Mouse (Mus musculus) C2C12 (cell line): ENCODE results near the gene Aff1.

Source experiments
- CEBPB ChIP-seq: IDR thresholded peaks from one replicate; pipeline ENCODE4 v1.6.1; 2011; ENCODE audit warnings: low read depth, mild to moderate bottlenecking, control low read depth, moderate library complexity
- CTCF ChIP-seq: IDR thresholded peaks from one replicate; pipeline ENCODE4 v1.5.1; 2011; ENCODE audit not compliant: control insufficient read depth, insufficient read depth, insufficient read length
- USF1 ChIP-seq: IDR thresholded peaks from one replicate; pipeline ENCODE4 v1.6.1; 2011; ENCODE audit warnings: low read depth, mild to moderate bottlenecking, control low read depth, moderate library complexity

DNA sequence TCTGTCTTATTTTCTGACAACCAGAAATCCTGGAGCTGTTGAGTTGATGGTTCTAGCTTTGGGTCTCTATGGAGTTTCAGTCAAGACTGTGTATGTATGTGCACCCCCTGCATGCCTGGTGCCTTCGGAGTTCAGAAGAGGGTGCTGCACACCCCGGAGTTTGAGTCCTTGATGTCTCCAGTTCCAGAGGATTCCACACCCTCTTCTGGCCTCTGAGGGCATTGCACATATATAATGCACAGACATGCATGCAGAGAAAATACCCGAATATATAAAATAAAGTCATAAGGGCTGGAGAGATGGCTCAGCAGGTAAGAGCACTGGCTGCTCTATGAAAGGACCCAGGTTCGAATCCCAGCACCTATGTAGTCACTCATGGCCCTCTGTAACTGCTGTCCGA is 33.3 kb upstream of the Aff1 start:
- no peak for TF ChIP-seq CTCF
- no peak for TF ChIP-seq CEBPB
- no peak for TF ChIP-seq USF1
